Mouse (Mus musculus): ENCODE measurements around the gene Plcb4.
"Not testable (repeated sequence)": the region's sequence is repeated elsewhere in the genome, so short reads cannot be mapped to it uniquely, and the experiment has no call there.

Gene Plcb4

GRCm38 (mm10) chr2:135673649-135674048, 14.8 kb downstream of the Plcb4 start:
- no peak for DNase-seq (ENCODE audit: low spot score)

- DNase-seq (ENCODE audit: low spot score): no peak
Measured at GRCm38 (mm10) chr2:135675284-135675683, 16.5 kb downstream of the Plcb4 start.

GRCm38 (mm10) chr2:135676978-135677501, 18.2 kb downstream of the Plcb4 start:
- DNase-seq (ENCODE audit: low spot score): no peak

GRCm38 (mm10) chr2:135677601-135678000, 18.8 kb downstream of the Plcb4 start:
- DNase-seq (ENCODE audit: low spot score): no peak

GRCm38 (mm10) chr2:135680001-135680400, 21.2 kb downstream of the Plcb4 start:
- no peak for DNase-seq (ENCODE audit: low spot score)

GRCm38 (mm10) chr2:135680406-135681134, 21.8 kb downstream of the Plcb4 start:
- DNase-seq (ENCODE audit: low spot score): no peak

GRCm38 (mm10) chr2:135683684-135684440, 25.1 kb downstream of the Plcb4 start:
- DNase-seq (ENCODE audit: low spot score): no peak

GRCm38 (mm10) chr2:135686692-135687091, 27.9 kb downstream of the Plcb4 start:
- DNase-seq (ENCODE audit: low spot score): no peak

GRCm38 (mm10) chr2:135687585-135687984, 28.8 kb downstream of the Plcb4 start:
- no peak for DNase-seq (ENCODE audit: low spot score)

GRCm38 (mm10) chr2:135692568-135693488, 34.0 kb downstream of the Plcb4 start:
- no peak for DNase-seq (ENCODE audit: low spot score)

GRCm38 (mm10) chr2:135700686-135701413, 42.0 kb downstream of the Plcb4 start:
- DNase-seq (ENCODE audit: low spot score): no peak

GRCm38 (mm10) chr2:135704673-135705072, 45.9 kb downstream of the Plcb4 start:
- no peak for DNase-seq (ENCODE audit: low spot score)

- DNase-seq (ENCODE audit: low spot score): no peak
Measured at GRCm38 (mm10) chr2:135707305-135707704, 48.5 kb downstream of the Plcb4 start.

GRCm38 (mm10) chr2:135708386-135708785, 49.6 kb downstream of the Plcb4 start:
- no peak for DNase-seq (ENCODE audit: low spot score)

- no peak for DNase-seq (ENCODE audit: low spot score)
Measured at GRCm38 (mm10) chr2:135708796-135709195, 50.0 kb downstream of the Plcb4 start.

GRCm38 (mm10) chr2:135709736-135710135, 50.9 kb downstream of the Plcb4 start:
- DNase-seq (ENCODE audit: low spot score): not testable (repeated sequence)

GRCm38 (mm10) chr2:135711049-135711924, 52.5 kb downstream of the Plcb4 start:
- DNase-seq (ENCODE audit: low spot score): peak; percentile 38

- peak; percentile 54 for DNase-seq (ENCODE audit: low spot score)
Measured at GRCm38 (mm10) chr2:135711925-135712288, 53.1 kb downstream of the Plcb4 start.

GRCm38 (mm10) chr2:135712331-135712730, 53.5 kb downstream of the Plcb4 start:
- DNase-seq (ENCODE audit: low spot score): no peak

GRCm38 (mm10) chr2:135712921-135713320, 54.1 kb downstream of the Plcb4 start:
- no peak for DNase-seq (ENCODE audit: low spot score)

Measured in retina, embryonic 14.5 days (tissue).